Mouse (Mus musculus) spleen, postnatal 14 days (tissue): ENCODE data around the gene Mtx1.

ENCODE experiments used
- DNase-seq, 2 experiments: peaks; one replicate each; pipeline ENCODE4 v3.0.0; 2021 to 2022; ENCODE audit warnings: low spot score in 2 of 2

Mtx1 gene

GRCm38 (mm10) chr3:89214681-89215411 is 12.0 kb downstream of the Mtx1 start, which contains the start of gene Thbs3:
TSS of gene Thbs3 (plus strand) at chr3:89215180.
- DNase-seq, result no peak

GRCm38 (mm10) chr3:89213803-89214530 is 12.9 kb downstream of the Mtx1 start:
- peak; percentile 70 to 79 for DNase-seq

- DNase-seq, result no peak
These were observed 16.2 kb downstream of the Mtx1 start for GRCm38 (mm10) chr3:89210731-89211130.

- no peak for DNase-seq
These were observed 16.7 kb downstream of the Mtx1 start for GRCm38 (mm10) chr3:89210162-89210561.

GRCm38 (mm10) chr3:89209731-89210130 is 17.2 kb downstream of the Mtx1 start:
- DNase-seq, result no peak

GRCm38 (mm10) chr3:89208736-89209135 is 18.2 kb downstream of the Mtx1 start:
- no peak for DNase-seq

GRCm38 (mm10) chr3:89208075-89208657 is 18.7 kb downstream of the Mtx1 start:
- no peak for DNase-seq

- no peak for DNase-seq
These were observed 20.2 kb downstream of the Mtx1 start for GRCm38 (mm10) chr3:89206695-89207094.

- no peak for DNase-seq
These were observed 20.8 kb downstream of the Mtx1 start for GRCm38 (mm10) chr3:89206079-89206478.

GRCm38 (mm10) chr3:89203142-89203514 is 23.8 kb downstream of the Mtx1 start:
- DNase-seq, result no peak

- peak; percentile 65 to 78 for DNase-seq
These were observed 24.4 kb downstream of the Mtx1 start, which contains the start of gene Gba for GRCm38 (mm10) chr3:89202253-89203141. TSS of gene Gba (plus strand) at chr3:89202928.

- no peak for DNase-seq
These were observed 27.0 kb downstream of the Mtx1 start for GRCm38 (mm10) chr3:89199839-89200238.

GRCm38 (mm10) chr3:89195979-89196877 is 30.7 kb downstream of the Mtx1 start:
- peak; percentile 68 to 77 for DNase-seq

- no peak for DNase-seq
These were observed 33.0 kb downstream of the Mtx1 start for GRCm38 (mm10) chr3:89193853-89194252.

- no peak for DNase-seq
These were observed 33.5 kb downstream of the Mtx1 start for GRCm38 (mm10) chr3:89193351-89193750.

- DNase-seq, result no peak
These were observed 36.5 kb downstream of the Mtx1 start for GRCm38 (mm10) chr3:89190436-89190835.

- DNase-seq, result no peak
These were observed 38.4 kb downstream of the Mtx1 start for GRCm38 (mm10) chr3:89188478-89188875.

- no peak for DNase-seq
These were observed 39.0 kb downstream of the Mtx1 start for GRCm38 (mm10) chr3:89187690-89188477.

GRCm38 (mm10) chr3:89187197-89187596 is 39.7 kb downstream of the Mtx1 start:
- no peak for DNase-seq

GRCm38 (mm10) chr3:89183959-89184315 is 43.0 kb downstream of the Mtx1 start:
- DNase-seq, result no peak
